Mouse (Mus musculus) bone marrow macrophage, adult 2 months (primary cell): ENCODE measurements around the gene Spint3.

Source experiments
- CTCF ChIP-seq: IDR thresholded peaks from 2 replicates; pipeline ENCODE4 v1.5.1; 2012; ENCODE audit warnings: low read depth, mild to moderate bottlenecking, low read length, moderate library complexity
- POLR2A ChIP-seq: IDR thresholded peaks from 2 replicates; pipeline ENCODE4 v1.6.1; 2012; ENCODE audit warnings: mild to moderate bottlenecking, low read depth, low read length, borderline replicate concordance

- TF ChIP-seq CTCF (no peak), POLR2A (no peak)
Measured at GRCm38 (mm10) chr2:164540652-164541427, 32.4 kb downstream of the Spint3 start.
